Mouse (Mus musculus) liver, embryonic 15.5 days (tissue): Measurements from ENCODE around the gene Ssr2. TPM values are rescaled to one million over a fixed set of nuclear protein-coding genes. Genes with fewer than 3 reads are reported as not detected.

Experiments used
- ATAC-seq: fragments of 200-750 bp; cut with Nextera tagmentation; 2 replicates; pipeline ENCODE4 v1.8.0; 2017; ENCODE audit warnings: moderate number of reproducible peaks, mild to moderate bottlenecking, moderate library complexity; ENCODE audit not compliant: insufficient read depth
- H3K27ac ChIP-seq: fragments of 300-500 bp; sonication (generic); replicated peaks from 2 replicates; pipeline ENCODE4 v1.5.1; 2015; ENCODE audit warnings: mild to moderate bottlenecking, inconsistent platforms
- H3K27me3 ChIP-seq: fragments of 300-500 bp; sonication (generic); 2 replicates; pipeline ENCODE4 v1.6.1; 2015; ENCODE audit warnings: mild to moderate bottlenecking, inconsistent platforms
- H3K36me3 ChIP-seq: fragments of 300-500 bp; sonication (generic); replicated peaks from 2 replicates; pipeline ENCODE4 v1.6.1; 2015; ENCODE audit warnings: moderate library complexity, mild to moderate bottlenecking, inconsistent platforms
- H3K4me1 ChIP-seq: fragments of 300-500 bp; sonication (generic); replicated peaks from 2 replicates; pipeline ENCODE4 v1.6.1; 2015; ENCODE audit warnings: inconsistent platforms
- H3K4me2 ChIP-seq: fragments of 300-500 bp; sonication (generic); 2 replicates; pipeline ENCODE4 v1.6.1; 2015; ENCODE audit warnings: moderate library complexity, mild to moderate bottlenecking, inconsistent platforms
- H3K4me3 ChIP-seq: fragments of 300-500 bp; sonication (generic); replicated peaks from 2 replicates; pipeline ENCODE4 v1.5.1; 2015; ENCODE audit warnings: mild to moderate bottlenecking, inconsistent platforms
- H3K9ac ChIP-seq: fragments of 300-500 bp; sonication (generic); 2 replicates; pipeline ENCODE4 v1.6.1; 2015; ENCODE audit warnings: moderate library complexity, mild to moderate bottlenecking, inconsistent platforms
- H3K9me3 ChIP-seq: fragments of 300-500 bp; sonication (generic); replicated peaks from 2 replicates; pipeline ENCODE4 v1.6.1; 2016; ENCODE audit warnings: inconsistent platforms
- WGBS: fragments of 180-500 bp; shearing (Covaris S2); methylation state at CpG from one replicate; pipeline ENCODE4 v1.1.7; 2015; ENCODE audit warnings: mixed read lengths; ENCODE audit not compliant: insufficient replicate concordance; 5-methylcytosine and 5-hydroxymethylcytosine counted together
- polyA plus RNA-seq: library from polyadenylated mRNA; unstranded; fragments of >200 nt; fragmentation: Nextera tagmentation; extraction: Ambion mirVana; gene quantifications from 2 replicates; pipeline ENCODE4 v1.2.1, GENCODE M21; 2015

Ssr2 gene
- polyA plus RNA-seq, 1 experiment from 2014 or later = 190 TPM

- H3K4me3 ChIP-seq = peak overlapping the region; percentile 73
- 0 out of 2 replicates have a peak, but pooled peaks cover 8% of the 10 kb centered on the region for H3K27me3 ChIP-seq
- peak overlapping the region; percentile 70 for H3K9ac ChIP-seq
- no peaks in the 10 kb centered on the region for H3K9me3 ChIP-seq
- WGBS = 10% methylated on average over 15 of the region's 15 CpGs
- H3K4me2 ChIP-seq = peak overlapping the region; percentile 99
- 0 out of 2 replicates have a peak, but pooled peaks cover 3% of the 10 kb centered on the region for H3K36me3 ChIP-seq
- peak overlapping the region; percentile 80; the same call in 1 of the 2 replicates for H3K27ac ChIP-seq
- no peak for ATAC-seq
- peaks cover 91% of the 10 kb centered on the region for H3K4me1 ChIP-seq
Observed at GRCm38 (mm10) chr3:88620146-88620991, 44.7 kb downstream of the Ssr2 start.

- Histone ChIP-seq H3K36me3 (0 out of 2 replicates have a peak, but pooled peaks cover 3% of the 10 kb centered on the region), H3K4me2 (peak overlapping the region; percentile 99), H3K4me1 (peaks cover 95% of the 10 kb centered on the region), H3K9ac (peak overlapping the region; percentile 70), H3K9me3 (no peaks in the 10 kb centered on the region), H3K4me3 (peak overlapping the region; percentile 73), H3K27ac (peak overlapping the region; percentile 80), H3K27me3 (0 out of 2 replicates have a peak, but pooled peaks cover 8% of the 10 kb centered on the region)
- WGBS = 0% methylated on average over 49 of the region's 64 CpGs
- peak; percentile 64 for ATAC-seq
Observed at GRCm38 (mm10) chr3:88620992-88621536, 45.4 kb downstream of the Ssr2 start.

- H3K27ac ChIP-seq = peak overlapping the region; percentile 80
- no peak for ATAC-seq
- WGBS = under 1% methylated on average over 36 of the region's 36 CpGs
Observed at GRCm38 (mm10) chr3:88621537-88622112, 45.9 kb downstream of the Ssr2 start.

GRCm38 (mm10) chr3:88622113-88622940 lies 46.7 kb downstream of the Ssr2 start:
- H3K4me3 ChIP-seq = peak overlapping the region; percentile 73
- H3K27ac ChIP-seq = peak overlapping the region; percentile 80
- H3K9me3 ChIP-seq = no peaks in the 10 kb centered on the region
- ATAC-seq = no peak
- H3K4me2 ChIP-seq = peak overlapping the region; percentile 99
- 0 out of 2 replicates have a peak, but pooled peaks cover 3% of the 10 kb centered on the region for H3K36me3 ChIP-seq
- 0 out of 2 replicates have a peak, but pooled peaks cover 8% of the 10 kb centered on the region for H3K27me3 ChIP-seq
- WGBS = under 1% methylated on average over 24 of the region's 24 CpGs
- peak overlapping the region; percentile 70 for H3K9ac ChIP-seq
- peaks cover 96% of the 10 kb centered on the region for H3K4me1 ChIP-seq

More at GRCm38 (mm10) chr3:88621537-88622112, 45.9 kb downstream of the Ssr2 start:
- Histone ChIP-seq H3K36me3 (0 out of 2 replicates have a peak, but pooled peaks cover 3% of the 10 kb centered on the region), H3K9me3 (no peaks in the 10 kb centered on the region), H3K4me2 (peak overlapping the region; percentile 99), H3K9ac (peak overlapping the region; percentile 70), H3K4me3 (peak overlapping the region; percentile 73), H3K27me3 (0 out of 2 replicates have a peak, but pooled peaks cover 8% of the 10 kb centered on the region), H3K4me1 (peaks cover 95% of the 10 kb centered on the region)

- peak overlapping the region; percentile 99 for H3K4me2 ChIP-seq
- H3K27me3 ChIP-seq = 0 out of 2 replicates have a peak, but pooled peaks cover 8% of the 10 kb centered on the region
- H3K9ac ChIP-seq = peak overlapping the region; percentile 70; the same call in 1 of the 2 replicates
- 0 out of 2 replicates have a peak, but pooled peaks cover 3% of the 10 kb centered on the region for H3K36me3 ChIP-seq
- H3K4me1 ChIP-seq = peaks cover 98% of the 10 kb centered on the region
- 2% methylated on average over 6 of the region's 6 CpGs for WGBS
- H3K27ac ChIP-seq = peak overlapping the region; percentile 80
- no peaks in the 10 kb centered on the region for H3K9me3 ChIP-seq
- no peak for ATAC-seq
- peak overlapping the region; percentile 73 for H3K4me3 ChIP-seq
Observed at GRCm38 (mm10) chr3:88622941-88623345, 47.3 kb downstream of the Ssr2 start.

GRCm38 (mm10) chr3:88623346-88624135 lies 47.9 kb downstream of the Ssr2 start:
- 4% methylated on average over 15 of the region's 15 CpGs for WGBS
- peak overlapping the region; percentile 80 for H3K27ac ChIP-seq

GRCm38 (mm10) chr3:88624324-88624723 lies 48.6 kb downstream of the Ssr2 start:
- 15% methylated on average over 4 of the region's 4 CpGs for WGBS
- Histone ChIP-seq H3K27me3 (0 out of 2 replicates have a peak, but pooled peaks cover 8% of the 10 kb centered on the region), H3K36me3 (peaks cover 7% of the 10 kb centered on the region; the same call in 1 of the 2 replicates), H3K4me1 (peaks cover 98% of the 10 kb centered on the region), H3K4me2 (peak overlapping the region; percentile 99), H3K9ac (no peak overlapping the region), H3K27ac (peak overlapping the region; percentile 80; the same call in 1 of the 2 replicates), H3K9me3 (no peaks in the 10 kb centered on the region), H3K4me3 (peak overlapping the region; percentile 73)
- ATAC-seq = no peak

More at GRCm38 (mm10) chr3:88623346-88624135, 47.9 kb downstream of the Ssr2 start:
- Histone ChIP-seq H3K4me1 (peaks cover 98% of the 10 kb centered on the region), H3K36me3 (0 out of 2 replicates have a peak, but pooled peaks cover 3% of the 10 kb centered on the region), H3K9me3 (no peaks in the 10 kb centered on the region), H3K4me2 (peak overlapping the region; percentile 99), H3K4me3 (peak overlapping the region; percentile 73), H3K27me3 (0 out of 2 replicates have a peak, but pooled peaks cover 8% of the 10 kb centered on the region), H3K9ac (peak overlapping the region; percentile 70; the same call in 1 of the 2 replicates)
- no peak for ATAC-seq

GRCm38 (mm10) chr3:88624951-88625350 lies 49.3 kb downstream of the Ssr2 start:
- peak overlapping the region; percentile 99; the same call in 1 of the 2 replicates for H3K4me2 ChIP-seq
- H3K36me3 ChIP-seq = peaks cover 13% of the 10 kb centered on the region
- 23% methylated on average over 2 of the region's 2 CpGs for WGBS
- ATAC-seq = no peak
- H3K4me3 ChIP-seq = no peak overlapping the region
- H3K27ac ChIP-seq = no peak overlapping the region; the same call in 1 of the 2 replicates
- 0 out of 2 replicates have a peak, but pooled peaks cover 8% of the 10 kb centered on the region for H3K27me3 ChIP-seq
- peaks cover 97% of the 10 kb centered on the region for H3K4me1 ChIP-seq
- no peak overlapping the region for H3K9ac ChIP-seq
- no peaks in the 10 kb centered on the region for H3K9me3 ChIP-seq

GRCm38 (mm10) chr3:88625531-88625930 lies 49.9 kb downstream of the Ssr2 start:
- Histone ChIP-seq H3K27me3 (0 out of 2 replicates have a peak, but pooled peaks cover 5% of the 10 kb centered on the region), H3K4me3 (no peak overlapping the region), H3K36me3 (peaks cover 19% of the 10 kb centered on the region), H3K4me1 (peaks cover 95% of the 10 kb centered on the region), H3K27ac (no peak overlapping the region), H3K9ac (no peak overlapping the region), H3K4me2 (no peak overlapping the region), H3K9me3 (no peaks in the 10 kb centered on the region)
- WGBS = 83% methylated on average over 7 of the region's 7 CpGs
- no peak for ATAC-seq
